Mouse (Mus musculus): ENCODE measurements around the gene Chaf1a. TPM values are rescaled to one million over a fixed set of nuclear protein-coding genes. Genes with fewer than 3 reads are reported as not detected.
A peak's percentile ranks its signal among the peaks of the same experiment; 100 is the strongest.

The Chaf1a gene
- polyA plus RNA-seq, 1 experiment from 2014 or later = 4.8 TPM

- Histone ChIP-seq H3K4me2 (replicated peaks; ENCODE audit: low read depth) (no peak overlapping the region), H3K9ac (ENCODE audit: low read depth, low read length) (no peak overlapping the region), H3K27me3 (replicated peaks; ENCODE audit: control insufficient read depth, insufficient read depth, low read length) (no peaks in the 10 kb centered on the region), H3K36me3 (ENCODE audit: control insufficient read depth, insufficient read depth) (peaks cover 27% of the 10 kb centered on the region), H3K4me3 (ENCODE audit: low read depth, low read length) (no peak overlapping the region), H3K27ac (ENCODE audit: low read depth, low read length) (no peak overlapping the region), H3K9me3 (ENCODE audit: control insufficient read depth) (no peaks in the 10 kb centered on the region), H3K4me1 (replicated peaks; ENCODE audit: control insufficient read depth, insufficient read depth, low read length) (no peaks in the 10 kb centered on the region)
- WGBS = 77% methylated on average over 4 of the region's 4 CpGs
- ATAC-seq = no peak
- no peak for TF ChIP-seq CTCF (IDR thresholded peaks at IDR 0.05; ENCODE audit: low read depth)
Observed at GRCm38 (mm10) chr17:56022989-56023290, 17.3 kb upstream of the Chaf1a start.

GRCm38 (mm10) chr17:56023386-56023785 is 16.9 kb upstream of the Chaf1a start:
- no peak overlapping the region for H3K4me2 ChIP-seq (replicated peaks; ENCODE audit: low read depth)
- H3K27me3 ChIP-seq (replicated peaks; ENCODE audit: control insufficient read depth, insufficient read depth, low read length) = no peaks in the 10 kb centered on the region
- TF ChIP-seq CTCF (IDR thresholded peaks at IDR 0.05; ENCODE audit: low read depth) = no peak
- no peak overlapping the region for H3K4me3 ChIP-seq (ENCODE audit: low read depth, low read length)
- 33% methylated on average over 5 of the region's 5 CpGs for WGBS
- peaks cover 23% of the 10 kb centered on the region for H3K36me3 ChIP-seq (ENCODE audit: control insufficient read depth, insufficient read depth)
- no peaks in the 10 kb centered on the region for H3K9me3 ChIP-seq (ENCODE audit: control insufficient read depth)
- ATAC-seq = no peak
- 0 out of 2 replicates have a peak overlapping the region, but pooled peaks have one; percentile 16 for H3K27ac ChIP-seq (ENCODE audit: low read depth, low read length)
- no peaks in the 10 kb centered on the region for H3K4me1 ChIP-seq (replicated peaks; ENCODE audit: control insufficient read depth, insufficient read depth, low read length)
- no peak overlapping the region for H3K9ac ChIP-seq (ENCODE audit: low read depth, low read length)

GRCm38 (mm10) chr17:56024476-56024875 is 15.8 kb upstream of the Chaf1a start:
- Histone ChIP-seq H3K9me3 (ENCODE audit: control insufficient read depth) (no peaks in the 10 kb centered on the region), H3K4me1 (replicated peaks; ENCODE audit: control insufficient read depth, insufficient read depth, low read length) (no peaks in the 10 kb centered on the region), H3K27ac (ENCODE audit: low read depth, low read length) (no peak overlapping the region), H3K36me3 (ENCODE audit: control insufficient read depth, insufficient read depth) (peaks cover 17% of the 10 kb centered on the region; the same call in 1 of the 2 replicates), H3K4me3 (ENCODE audit: low read depth, low read length) (no peak overlapping the region), H3K9ac (ENCODE audit: low read depth, low read length) (no peak overlapping the region), H3K27me3 (replicated peaks; ENCODE audit: control insufficient read depth, insufficient read depth, low read length) (no peaks in the 10 kb centered on the region), H3K4me2 (replicated peaks; ENCODE audit: low read depth) (no peak overlapping the region)
- ATAC-seq = no peak
- WGBS = 58% methylated on average over 2 of the region's 2 CpGs
- no peak for TF ChIP-seq CTCF (IDR thresholded peaks at IDR 0.05; ENCODE audit: low read depth)

- no peak overlapping the region for H3K4me3 ChIP-seq (ENCODE audit: low read depth, low read length)
- no peaks in the 10 kb centered on the region for H3K4me1 ChIP-seq (replicated peaks; ENCODE audit: control insufficient read depth, insufficient read depth, low read length)
- no peaks in the 10 kb centered on the region for H3K27me3 ChIP-seq (replicated peaks; ENCODE audit: control insufficient read depth, insufficient read depth, low read length)
- 60% methylated on average over 5 of the region's 5 CpGs for WGBS
- H3K27ac ChIP-seq (ENCODE audit: low read depth, low read length) = no peak overlapping the region
- no peak for TF ChIP-seq CTCF (IDR thresholded peaks at IDR 0.05; ENCODE audit: low read depth)
- no peak overlapping the region for H3K4me2 ChIP-seq (replicated peaks; ENCODE audit: low read depth)
- no peak for ATAC-seq
- H3K9me3 ChIP-seq (ENCODE audit: control insufficient read depth) = no peaks in the 10 kb centered on the region
- no peak overlapping the region for H3K9ac ChIP-seq (ENCODE audit: low read depth, low read length)
- H3K36me3 ChIP-seq (ENCODE audit: control insufficient read depth, insufficient read depth) = peaks cover 13% of the 10 kb centered on the region; the same call in 1 of the 2 replicates
Observed at GRCm38 (mm10) chr17:56024931-56025330, 15.3 kb upstream of the Chaf1a start.

- no peak for ATAC-seq
- Histone ChIP-seq H3K9me3 (ENCODE audit: control insufficient read depth) (no peaks in the 10 kb centered on the region), H3K4me3 (ENCODE audit: low read depth, low read length) (no peak overlapping the region), H3K4me1 (replicated peaks; ENCODE audit: control insufficient read depth, insufficient read depth, low read length) (no peaks in the 10 kb centered on the region), H3K9ac (ENCODE audit: low read depth, low read length) (no peak overlapping the region), H3K4me2 (replicated peaks; ENCODE audit: low read depth) (no peak overlapping the region), H3K36me3 (ENCODE audit: control insufficient read depth, insufficient read depth) (peaks cover 10% of the 10 kb centered on the region; the same call in 1 of the 2 replicates), H3K27me3 (replicated peaks; ENCODE audit: control insufficient read depth, insufficient read depth, low read length) (no peaks in the 10 kb centered on the region), H3K27ac (ENCODE audit: low read depth, low read length) (no peak overlapping the region; the same call in 1 of the 2 replicates)
- TF ChIP-seq CTCF (IDR thresholded peaks at IDR 0.05; ENCODE audit: low read depth) = no peak
- 83% methylated on average over 1 of the region's 1 CpGs for WGBS
Observed at GRCm38 (mm10) chr17:56026303-56026702, 13.9 kb upstream of the Chaf1a start.

GRCm38 (mm10) chr17:56026881-56027280 is 13.4 kb upstream of the Chaf1a start:
- Histone ChIP-seq H3K4me1 (replicated peaks; ENCODE audit: control insufficient read depth, insufficient read depth, low read length) (no peaks in the 10 kb centered on the region), H3K9ac (ENCODE audit: low read depth, low read length) (no peak overlapping the region), H3K9me3 (ENCODE audit: control insufficient read depth) (no peaks in the 10 kb centered on the region), H3K36me3 (ENCODE audit: control insufficient read depth, insufficient read depth) (peaks cover 10% of the 10 kb centered on the region; the same call in 1 of the 2 replicates), H3K4me2 (replicated peaks; ENCODE audit: low read depth) (no peak overlapping the region), H3K4me3 (ENCODE audit: low read depth, low read length) (no peak overlapping the region), H3K27ac (ENCODE audit: low read depth, low read length) (no peak overlapping the region), H3K27me3 (replicated peaks; ENCODE audit: control insufficient read depth, insufficient read depth, low read length) (no peaks in the 10 kb centered on the region)
- WGBS = 60% methylated on average over 1 of the region's 1 CpGs
- no peak for ATAC-seq
- no peak for TF ChIP-seq CTCF (IDR thresholded peaks at IDR 0.05; ENCODE audit: low read depth)
